Mouse (Mus musculus) lung, embryonic 14.5 days (tissue): ENCODE data around the gene Bri3bp. TPM values are rescaled to one million over a fixed set of nuclear protein-coding genes. Genes with fewer than 3 reads are reported as not detected.
"Not testable (repeated sequence)": the region's sequence is repeated elsewhere in the genome, so short reads cannot be mapped to it uniquely, and the experiment has no call there.

ENCODE experiments used
- ATAC-seq: fragments of 200-750 bp; cut with Nextera tagmentation; 2 replicates; pipeline ENCODE4 v1.8.0; 2017; ENCODE audit warnings: mild to moderate bottlenecking, moderate TSS enrichment, moderate library complexity; ENCODE audit not compliant: insufficient read depth
- DNase-seq: peaks from one replicate; pipeline ENCODE4 v3.0.0-alpha.2; 2015
- H3K27ac ChIP-seq: fragments of 300-500 bp; sonication (generic); 2 replicates; pipeline ENCODE4 v1.5.1; 2014; ENCODE audit warnings: low read depth, mild to moderate bottlenecking, moderate library complexity
- H3K27me3 ChIP-seq: fragments of 300-500 bp; sonication (generic); 2 replicates; pipeline ENCODE4 v1.6.1; 2014; ENCODE audit warnings: low read length, control low read depth; ENCODE audit not compliant: insufficient read depth
- H3K36me3 ChIP-seq: fragments of 300-500 bp; sonication (generic); 2 replicates; pipeline ENCODE4 v1.6.1; 2014; ENCODE audit warnings: control low read depth; ENCODE audit not compliant: insufficient read depth
- H3K4me1 ChIP-seq: fragments of 300-500 bp; sonication (generic); 2 replicates; pipeline ENCODE4 v1.6.1; 2014; ENCODE audit warnings: antibody characterized with exemption, control low read depth; ENCODE audit not compliant: insufficient read depth
- H3K4me2 ChIP-seq: fragments of 300-500 bp; sonication (generic); 2 replicates; pipeline ENCODE4 v1.6.1; 2014; ENCODE audit warnings: mild to moderate bottlenecking
- H3K4me3 ChIP-seq: fragments of 300-500 bp; sonication (generic); 2 replicates; pipeline ENCODE4 v1.5.1; 2014; ENCODE audit warnings: low read depth, low read length
- H3K9ac ChIP-seq: fragments of 300-500 bp; sonication (generic); 2 replicates; pipeline ENCODE4 v1.6.1; 2014
- H3K9me3 ChIP-seq: fragments of 300-500 bp; sonication (generic); 2 replicates; pipeline ENCODE4 v1.6.1; 2016; ENCODE audit warnings: low read depth, low read length, control low read depth
- CTCF ChIP-seq: IDR thresholded peaks from 2 replicates; pipeline ENCODE4 v1.5.1; 2016; ENCODE audit warnings: antibody characterized with exemption, low read depth
- WGBS: fragments of 180-500 bp; shearing (Covaris S2); extraction: QIAGEN DNeasy Blood & Tissue Kit; methylation state at CpG from one replicate; pipeline ENCODE4 v1.1.7; 2014; 5-methylcytosine and 5-hydroxymethylcytosine counted together
- polyA plus RNA-seq: library from polyadenylated mRNA; unstranded; fragments of >200 nt; fragmentation: Nextera tagmentation; extraction: Ambion mirVana; gene quantifications from 2 replicates; pipeline ENCODE4 v1.2.1, GENCODE M21; 2014

The Bri3bp gene
- polyA plus RNA-seq, 1 experiment from 2014 or later, result 37.9 TPM

- no peak overlapping the region for H3K9ac ChIP-seq
- WGBS, result 58% methylated on average over 5 of the region's 5 CpGs
- no peaks in the 10 kb centered on the region for H3K9me3 ChIP-seq
- ATAC-seq (no peak), DNase-seq (peak; percentile 78)
- no peak overlapping the region for H3K4me2 ChIP-seq
- no peak overlapping the region for H3K4me3 ChIP-seq
- no peaks in the 10 kb centered on the region for H3K27me3 ChIP-seq
- TF ChIP-seq CTCF, result peak; percentile 69
- H3K36me3 ChIP-seq, result peaks cover 39% of the 10 kb centered on the region
- no peaks in the 10 kb centered on the region for H3K4me1 ChIP-seq
- no peak overlapping the region for H3K27ac ChIP-seq
These were observed 29.3 kb upstream of the Bri3bp start for GRCm38 (mm10) chr5:125411972-125412530.

GRCm38 (mm10) chr5:125412536-125412935 is 28.8 kb upstream of the Bri3bp start:
- H3K4me3 ChIP-seq, H3K27ac ChIP-seq, DNase-seq, H3K9ac ChIP-seq, H3K27me3 ChIP-seq, ATAC-seq, H3K4me2 ChIP-seq, H3K9me3 ChIP-seq, H3K4me1 ChIP-seq: not testable (repeated sequence)
- peaks cover 44% of the 10 kb centered on the region for H3K36me3 ChIP-seq
- 91% methylated on average over 8 of the region's 8 CpGs for WGBS

- WGBS, result 52% methylated on average over 4 of the region's 4 CpGs
- no peaks in the 10 kb centered on the region for H3K27me3 ChIP-seq
- no peak overlapping the region for H3K27ac ChIP-seq
- H3K4me1 ChIP-seq, result no peaks in the 10 kb centered on the region
- H3K4me3 ChIP-seq, result no peak overlapping the region
- DNase-seq (peak; percentile 82), ATAC-seq (peak; percentile 26; the same call in 1 of the 2 replicates)
- no peaks in the 10 kb centered on the region for H3K9me3 ChIP-seq
- H3K4me2 ChIP-seq, result no peak overlapping the region
- H3K36me3 ChIP-seq, result peaks cover 56% of the 10 kb centered on the region
- no peak for TF ChIP-seq CTCF
- no peak overlapping the region for H3K9ac ChIP-seq
These were observed 27.6 kb upstream of the Bri3bp start for GRCm38 (mm10) chr5:125413763-125414162.

- H3K36me3 ChIP-seq, result peaks cover 78% of the 10 kb centered on the region
- H3K4me3 ChIP-seq, result no peak overlapping the region
- no peaks in the 10 kb centered on the region for H3K9me3 ChIP-seq
- H3K4me2 ChIP-seq, result no peak overlapping the region
- H3K4me1 ChIP-seq, result no peaks in the 10 kb centered on the region
- no peak for TF ChIP-seq CTCF
- no peaks in the 10 kb centered on the region for H3K27me3 ChIP-seq
- no peak overlapping the region for H3K27ac ChIP-seq
- ATAC-seq (no peak), DNase-seq (no peak)
- H3K9ac ChIP-seq, result no peak overlapping the region
- WGBS, result 94% methylated on average over 8 of the region's 8 CpGs
These were observed 25.2 kb upstream of the Bri3bp start for GRCm38 (mm10) chr5:125416183-125416582.

GRCm38 (mm10) chr5:125418636-125419035 is 22.7 kb upstream of the Bri3bp start:
- Histone ChIP-seq H3K9ac (no peak overlapping the region), H3K4me2 (no peak overlapping the region), H3K27me3 (no peaks in the 10 kb centered on the region), H3K9me3 (no peaks in the 10 kb centered on the region), H3K4me1 (no peaks in the 10 kb centered on the region), H3K27ac (no peak overlapping the region), H3K36me3 (peaks cover 97% of the 10 kb centered on the region), H3K4me3 (no peak overlapping the region)
- TF ChIP-seq CTCF, result no peak
- ATAC-seq (no peak), DNase-seq (no peak)
- 87% methylated on average over 12 of the region's 12 CpGs for WGBS

GRCm38 (mm10) chr5:125419124-125419523 is 22.2 kb upstream of the Bri3bp start:
- Histone ChIP-seq H3K27me3 (no peaks in the 10 kb centered on the region), H3K4me2 (no peak overlapping the region), H3K36me3 (peaks cover 97% of the 10 kb centered on the region), H3K9me3 (no peaks in the 10 kb centered on the region), H3K9ac (no peak overlapping the region), H3K4me3 (no peak overlapping the region), H3K27ac (no peak overlapping the region), H3K4me1 (no peaks in the 10 kb centered on the region)
- WGBS, result 81% methylated on average over 11 of the region's 11 CpGs
- no peak for DNase-seq
- no peak for TF ChIP-seq CTCF
- ATAC-seq, result no peak

GRCm38 (mm10) chr5:125425698-125426276 is 15.6 kb upstream of the Bri3bp start:
- WGBS, result 94% methylated on average over 10 of the region's 10 CpGs

More at GRCm38 (mm10) chr5:125425698-125426276, 15.6 kb upstream of the Bri3bp start:
- Histone ChIP-seq H3K9me3 (no peaks in the 10 kb centered on the region), H3K27ac (no peak overlapping the region), H3K36me3 (peaks cover 98% of the 10 kb centered on the region), H3K4me1 (no peaks in the 10 kb centered on the region), H3K27me3 (no peaks in the 10 kb centered on the region), H3K4me3 (no peak overlapping the region), H3K4me2 (no peak overlapping the region), H3K9ac (no peak overlapping the region)
- no peak for ATAC-seq
- no peak for TF ChIP-seq CTCF
- DNase-seq, result no peak
